Mouse (Mus musculus) kidney, adult 2 months (tissue): ENCODE measurements around the gene Zfp398.

Experiments used
- CTCF ChIP-seq: fragments of 200-500 bp; conservative IDR thresholded peaks from 2 replicates; pipeline ENCODE4 v1.5.1; 2011; ENCODE audit warnings: low read depth, mild to moderate bottlenecking, control low read depth, low read length, moderate library complexity, mixed read lengths; ENCODE audit not compliant: insufficient read depth, insufficient read length
- POLR2A ChIP-seq: fragments of 200-500 bp; IDR thresholded peaks from one replicate; pipeline ENCODE4 v1.6.1; 2011; ENCODE audit warnings: low read depth, low read length, control low read depth

GRCm38 (mm10) chr6:47807419-47807818, 28.0 kb upstream of the Zfp398 start:
- no peak for TF ChIP-seq CTCF
- TF ChIP-seq POLR2A: no peak
